Mouse (Mus musculus) G1E (cell line): ENCODE data around the gene Slc13a2.

Experiments used
- CTCF ChIP-seq: IDR thresholded peaks from 2 replicates; pipeline ENCODE4 v1.5.1; 2012; ENCODE audit warnings: low read depth, low read length, inconsistent platforms, mixed read lengths
- GATA1 ChIP-seq: IDR thresholded peaks from 2 replicates; pipeline ENCODE4 v1.6.1; 2012; ENCODE audit warnings: borderline replicate concordance, low read length, inconsistent platforms, mixed read lengths
- GATA2 ChIP-seq: IDR thresholded peaks from 2 replicates; pipeline ENCODE4 v1.6.1; 2012; ENCODE audit warnings: low read depth, low read length, inconsistent platforms, borderline replicate concordance
- TAL1 ChIP-seq: conservative IDR thresholded peaks from 2 replicates; pipeline ENCODE4 v1.6.1; 2012; ENCODE audit warnings: low read depth, low read length, inconsistent platforms, mixed read lengths

DNA sequence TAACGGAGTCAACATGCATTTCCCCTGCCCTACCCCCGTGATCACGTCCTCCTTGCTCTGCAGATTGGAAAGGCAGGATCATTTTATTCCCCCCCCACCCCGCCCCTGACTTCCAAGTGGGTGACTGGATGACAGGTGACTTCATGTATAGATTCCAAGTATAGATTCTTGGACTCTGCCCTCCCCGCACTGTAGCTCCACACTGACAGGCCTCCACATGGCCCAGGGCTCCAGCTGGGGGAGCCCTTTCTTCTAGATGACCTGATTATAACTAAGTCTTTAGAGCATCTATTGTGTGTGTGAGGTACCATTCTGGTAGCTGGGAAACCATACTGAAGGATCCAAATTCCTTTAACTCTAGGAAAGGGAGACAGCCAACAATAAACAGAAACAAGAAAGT is 40.7 kb upstream of the Slc13a2 start:
- TF ChIP-seq TAL1 (no peak), CTCF (no peak), GATA2 (no peak), GATA1 (no peak)
